Mouse (Mus musculus) myocyte (in vitro differentiated cells): ENCODE measurements around the gene Trp53i13. TPM values are rescaled to one million over a fixed set of nuclear protein-coding genes. Genes with fewer than 3 reads are reported as not detected.
A peak's percentile ranks its signal among the peaks of the same experiment; 100 is the strongest.

Source experiments
- H3K27me3 ChIP-seq: one replicate; pipeline ENCODE4 v1.6.1; 2011; ENCODE audit not compliant: control insufficient read depth, insufficient read depth, insufficient read length
- H3K36me3 ChIP-seq: one replicate; pipeline ENCODE4 v1.6.1; 2011; ENCODE audit not compliant: control insufficient read depth, insufficient read depth
- H3K4me2 ChIP-seq: one replicate; pipeline ENCODE4 v1.6.1; 2011; ENCODE audit warnings: low read depth, control low read depth
- H3K4me3 ChIP-seq: one replicate; pipeline ENCODE4 v1.5.1; 2011; ENCODE audit warnings: mild to moderate bottlenecking, control low read depth, moderate library complexity
- H3K79me2 ChIP-seq: one replicate; pipeline ENCODE4 v1.6.1; 2011; ENCODE audit not compliant: control insufficient read depth, insufficient read depth
- H3ac ChIP-seq: one replicate; pipeline ENCODE4 v1.6.1; 2011; ENCODE audit not compliant: control insufficient read depth, insufficient read length
- CEBPB ChIP-seq: IDR thresholded peaks from 2 replicates; pipeline ENCODE4 v1.6.1; 2011; ENCODE audit warnings: mild to moderate bottlenecking, moderate library complexity; ENCODE audit not compliant: poor library complexity, insufficient read depth, severe bottlenecking
- E2F4 ChIP-seq: IDR thresholded peaks from one replicate; pipeline ENCODE4 v1.6.1; 2011; ENCODE audit warnings: mild to moderate bottlenecking, control low read depth, moderate library complexity; ENCODE audit not compliant: insufficient read depth
- MAX ChIP-seq: IDR thresholded peaks from one replicate; pipeline ENCODE4 v1.6.1; 2011; ENCODE audit warnings: low read depth, mild to moderate bottlenecking, control low read depth
- MYOD1 ChIP-seq, 3 experiments: IDR thresholded peaks; one replicate each; pipeline ENCODE4 v1.6.1; 2011; ENCODE audit warnings: control low read depth in 2 of 3, low read depth in 2 of 3, mild to moderate bottlenecking in 2 of 3, moderate library complexity in 1 of 3; ENCODE audit not compliant: insufficient read length in 2 of 3, control insufficient read depth in 1 of 3
- MYOG ChIP-seq, 3 experiments: IDR thresholded peaks; one replicate each; pipeline ENCODE4 v1.6.1; 2011; ENCODE audit warnings: control low read depth in 2 of 3, low read depth in 2 of 3, mild to moderate bottlenecking in 2 of 3; ENCODE audit not compliant: insufficient read length in 2 of 3, control insufficient read depth in 1 of 3, insufficient read depth in 1 of 3
- POLR2A ChIP-seq: IDR thresholded peaks from one replicate; pipeline ENCODE4 v1.6.1; 2011; ENCODE audit warnings: low read depth, mild to moderate bottlenecking, control low read depth, moderate library complexity; ENCODE audit not compliant: insufficient read length
- POLR2AphosphoS2 ChIP-seq: IDR thresholded peaks from one replicate; pipeline ENCODE4 v1.6.1; 2011; ENCODE audit warnings: low read depth, control low read depth; ENCODE audit not compliant: insufficient read length
- REST ChIP-seq: IDR thresholded peaks from one replicate; pipeline ENCODE4 v1.6.1; 2011; ENCODE audit warnings: mild to moderate bottlenecking, control low read depth, moderate library complexity; ENCODE audit not compliant: insufficient read depth, insufficient read length
- SRF ChIP-seq: IDR thresholded peaks from one replicate; pipeline ENCODE4 v1.6.1; 2011; ENCODE audit warnings: low read depth; ENCODE audit not compliant: control insufficient read depth, insufficient read length
- TCF12 ChIP-seq: IDR thresholded peaks from one replicate; pipeline ENCODE4 v1.6.1; 2011; ENCODE audit warnings: mild to moderate bottlenecking, control low read depth; ENCODE audit not compliant: poor library complexity, insufficient read depth, severe bottlenecking
- TCF3 ChIP-seq: IDR thresholded peaks from one replicate; pipeline ENCODE4 v1.6.1; 2011; ENCODE audit warnings: low read depth, control low read depth; ENCODE audit not compliant: insufficient read length
- USF1 ChIP-seq: IDR thresholded peaks from one replicate; pipeline ENCODE4 v1.6.1; 2011; ENCODE audit warnings: low read depth, mild to moderate bottlenecking, control low read depth, moderate library complexity
- polyA plus RNA-seq: library from polyadenylated mRNA; unstranded; fragments of >200 nt; fragmentation: generic; extraction: Trizol; gene quantifications from one replicate; pipeline ENCODE4 v1.2.1, GENCODE M21; 2012; ENCODE audit warnings: missing spikeins

Gene Trp53i13
- polyA plus RNA-seq, 1 experiment: 23.7 TPM

GRCm38 (mm10) chr11:77494344-77494676 lies 21.5 kb downstream of the Trp53i13 start:
- Histone ChIP-seq H3K4me2 (peak overlapping the region; percentile 97), H3K36me3 (no peaks in the 10 kb centered on the region), H3K4me3 (peak overlapping the region; percentile 57), H3K79me2 (peaks cover 55% of the 10 kb centered on the region), H3K27me3 (no peaks in the 10 kb centered on the region), H3ac (peak overlapping the region; percentile 82)
- no peak for TF ChIP-seq POLR2AphosphoS2
- TF ChIP-seq MYOG (IDR thresholded peaks at IDR 0.05; ENCODE audit: control insufficient read depth in 1 of 3, insufficient read depth in 1 of 3, insufficient read length in 2 of 3, low read depth in 2 of 3): no peak
- TF ChIP-seq E2F4: no peak
- peak in 2 of 3 experiments; percentile 60 to 69 for TF ChIP-seq MYOD1 (IDR thresholded peaks at IDR 0.05; ENCODE audit: control insufficient read depth in 1 of 3, insufficient read length in 2 of 3, low read depth in 2 of 3)
- TF ChIP-seq SRF: no peak
- no peak for TF ChIP-seq REST

- Histone ChIP-seq H3K4me2 (peak within 1 kb of the TSS; percentile 100), H3K27me3 (no peaks in the 10 kb centered on the region), H3K4me3 (peak within 1 kb of the TSS; percentile 57), H3K79me2 (peaks cover 57% of the 10 kb centered on the region), H3K36me3 (no peaks in the 10 kb centered on the region), H3ac (peak within 1 kb of the TSS; percentile 82)
- TF ChIP-seq POLR2AphosphoS2 (peak; percentile 25), TCF12 (no peak), MAX (no peak), POLR2A (peak; percentile 46), MYOG (IDR thresholded peaks at IDR 0.05; ENCODE audit: control insufficient read depth in 1 of 3, insufficient read depth in 1 of 3, insufficient read length in 2 of 3, low read depth in 2 of 3) (peak in 2 of 3 experiments; percentile 49 to 71), E2F4 (no peak), CEBPB (no peak), MYOD1 (IDR thresholded peaks at IDR 0.05; ENCODE audit: control insufficient read depth in 1 of 3, insufficient read length in 2 of 3, low read depth in 2 of 3) (peak in 2 of 3 experiments; percentile 40 to 84), SRF (no peak), TCF3 (no peak), USF1 (no peak), REST (no peak)
These were observed 22.1 kb downstream of the Trp53i13 start, which contains the start of gene Git1 for GRCm38 (mm10) chr11:77493512-77494343. Git1 (plus strand) TSS chr11:77493562.

GRCm38 (mm10) chr11:77492911-77493332 lies 22.9 kb downstream of the Trp53i13 start:
- peak overlapping the region; percentile 57 for H3K4me3 ChIP-seq
- no peaks in the 10 kb centered on the region for H3K27me3 ChIP-seq
- peaks cover 54% of the 10 kb centered on the region for H3K79me2 ChIP-seq
- peak overlapping the region; percentile 82 for H3ac ChIP-seq
- H3K4me2 ChIP-seq: peak overlapping the region; percentile 100
- H3K36me3 ChIP-seq: no peaks in the 10 kb centered on the region
- TF ChIP-seq TCF3 (no peak), POLR2A (peak; percentile 28), SRF (peak; percentile 3)

- peak overlapping the region; percentile 82 for H3ac ChIP-seq
- H3K4me3 ChIP-seq: peak overlapping the region; percentile 57
- TF ChIP-seq USF1: no peak
- no peak for TF ChIP-seq MAX
- no peak for TF ChIP-seq POLR2AphosphoS2
- TF ChIP-seq MYOD1 (IDR thresholded peaks at IDR 0.05; ENCODE audit: control insufficient read depth in 1 of 3, insufficient read length in 2 of 3, low read depth in 2 of 3): no peak
- TF ChIP-seq CEBPB: no peak
- TF ChIP-seq TCF3: no peak
- TF ChIP-seq MYOG (IDR thresholded peaks at IDR 0.05; ENCODE audit: control insufficient read depth in 1 of 3, insufficient read depth in 1 of 3, insufficient read length in 2 of 3, low read depth in 2 of 3): no peak
- no peak for TF ChIP-seq SRF
- no peak for TF ChIP-seq TCF12
- H3K4me2 ChIP-seq: peak overlapping the region; percentile 100
- no peaks in the 10 kb centered on the region for H3K36me3 ChIP-seq
- peaks cover 54% of the 10 kb centered on the region for H3K79me2 ChIP-seq
- H3K27me3 ChIP-seq: no peaks in the 10 kb centered on the region
These were observed 23.4 kb downstream of the Trp53i13 start for GRCm38 (mm10) chr11:77492311-77492871.
